Mouse (Mus musculus) liver, adult 2 months (tissue): ENCODE measurements at regions not wholly inside any gene's neighbourhood (a gene's known extent, or its start where the extent isn't known, plus 50 kb on each side); places are given as distances from the start of the nearest gene placed in this dataset.

ENCODE experiments used
- CTCF ChIP-seq: fragments of 200-500 bp; IDR thresholded peaks from 2 replicates; pipeline ENCODE4 v1.5.1; 2011; ENCODE audit warnings: low read depth, low read length, control low read depth
- POLR2A ChIP-seq: fragments of 200-500 bp; IDR thresholded peaks from 2 replicates; pipeline ENCODE4 v1.6.1; 2011; ENCODE audit warnings: low read length, control low read depth; ENCODE audit not compliant: insufficient read depth; ENCODE audit errors: extremely low read depth

DNA sequence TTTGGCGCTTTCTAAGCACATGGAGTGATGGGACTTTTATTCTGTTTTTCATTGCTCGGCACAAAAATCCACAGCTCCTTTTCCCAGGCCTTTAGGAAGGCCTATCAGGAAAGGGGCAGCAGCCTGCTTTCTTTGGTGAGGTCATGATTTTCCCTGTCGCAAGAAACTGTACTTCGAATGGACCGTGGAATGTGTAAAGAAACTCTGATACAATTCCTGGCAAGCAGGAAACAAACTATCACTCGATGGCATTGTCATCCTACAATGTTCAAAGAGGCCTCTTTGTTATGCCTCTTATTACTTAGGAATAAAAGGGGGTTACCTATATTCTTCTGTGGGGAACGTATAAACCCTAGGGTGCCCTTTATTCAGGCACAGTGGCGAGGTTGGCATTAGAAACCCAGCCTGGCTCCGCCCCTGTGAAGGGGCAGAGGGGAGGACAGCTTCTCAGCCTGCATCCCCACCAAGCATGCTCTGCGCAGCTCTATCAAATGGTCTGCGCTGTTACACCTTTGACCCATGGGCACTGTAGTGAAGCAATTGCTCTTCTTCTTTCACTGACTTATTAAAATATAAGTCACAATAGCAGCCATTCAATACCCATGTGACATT lies 246.5 kb downstream of the Irs2 start:
- TF ChIP-seq POLR2A: no peak
- TF ChIP-seq CTCF: no peak
